Mouse (Mus musculus): Measurements from ENCODE around the gene Ighmbp2. TPM values are rescaled to one million over a fixed set of nuclear protein-coding genes. Genes with fewer than 3 reads are reported as not detected.
"Not testable (repeated sequence)": the region's sequence is repeated elsewhere in the genome, so short reads cannot be mapped to it uniquely, and the experiment has no call there.

Gene Ighmbp2
- polyA plus RNA-seq, 1 experiment from 2014 or later = 8.3 TPM

DNA sequence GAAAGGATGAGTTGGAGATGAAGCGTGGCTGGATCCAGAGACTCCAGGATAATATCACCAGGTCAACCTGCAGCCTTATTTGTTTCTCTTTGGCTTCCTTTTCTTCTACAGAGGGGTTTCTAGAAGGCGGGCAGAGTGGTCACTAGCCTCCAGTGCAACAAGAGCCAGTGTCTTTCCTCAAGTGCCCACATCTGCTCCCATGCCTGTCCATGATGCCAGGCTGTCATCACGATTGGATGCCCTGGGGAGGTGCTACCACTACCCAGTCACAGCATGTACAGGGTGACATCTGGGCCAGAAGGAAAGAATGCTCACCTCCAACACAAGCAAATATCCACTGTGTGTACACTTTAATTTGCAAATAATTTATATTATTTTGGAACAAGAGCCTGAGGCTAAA lies 22.2 kb downstream of the Ighmbp2 start:
- no peaks in the 10 kb centered on the region for H3K4me1 ChIP-seq
- ATAC-seq (ENCODE audit: insufficient read depth, low FRiP score, low read depth) = no peak
- no peak overlapping the region for H3K4me3 ChIP-seq (replicated peaks)
- no peaks in the 10 kb centered on the region for H3K27me3 ChIP-seq (replicated peaks)
- no peak overlapping the region for H3K27ac ChIP-seq
- no peaks in the 10 kb centered on the region for H3K9me3 ChIP-seq
- no peak overlapping the region for H3K4me2 ChIP-seq
- no peak overlapping the region for H3K9ac ChIP-seq
- WGBS = 93% methylated on average over 3 of the region's 3 CpGs
- peaks cover 26% of the 10 kb centered on the region; the same call in 1 of the 2 replicates for H3K36me3 ChIP-seq

DNA sequence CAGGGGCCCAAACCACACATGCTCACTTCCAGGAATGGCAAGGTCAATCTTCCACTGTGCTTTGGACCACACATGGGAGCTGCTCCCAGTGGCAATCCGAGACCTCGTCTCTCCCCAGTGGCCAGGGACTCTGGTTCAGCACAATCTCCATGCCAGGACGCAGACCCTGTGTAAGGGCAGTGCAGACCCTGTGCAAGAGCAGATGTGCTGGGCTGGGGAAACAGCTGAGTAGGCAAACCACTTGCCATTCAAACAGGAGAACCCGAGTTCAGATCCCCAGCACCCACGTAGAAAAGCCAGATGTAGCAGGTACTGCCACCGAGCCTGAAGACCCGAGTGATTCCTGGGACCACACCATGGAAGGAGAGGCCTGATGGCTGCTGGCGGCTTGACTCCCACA lies 22.8 kb downstream of the Ighmbp2 start:
- 94% methylated on average over 8 of the region's 8 CpGs for WGBS
- no peaks in the 10 kb centered on the region for H3K9me3 ChIP-seq
- ATAC-seq (ENCODE audit: insufficient read depth, low FRiP score, low read depth) = no peak

DNA sequence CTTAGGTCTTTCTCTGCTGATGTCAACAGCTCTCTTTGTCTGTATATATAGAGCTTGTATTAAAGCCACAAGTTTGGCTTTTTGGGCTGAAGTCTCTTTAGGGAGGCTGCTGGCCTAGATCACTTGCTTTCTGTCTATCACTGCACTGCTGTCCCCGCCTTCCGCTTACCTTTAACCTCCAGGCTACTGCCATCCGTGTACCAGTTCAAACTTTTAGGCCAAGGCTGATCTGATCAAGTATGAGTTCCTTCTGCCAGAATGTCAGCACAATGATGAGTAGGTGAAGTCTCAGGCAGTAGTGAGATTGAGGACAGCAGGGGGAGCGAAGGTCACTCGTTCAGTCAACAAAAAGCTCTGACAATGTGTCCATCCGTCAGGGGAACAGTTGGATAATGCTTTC lies 57.6 kb downstream of the Ighmbp2 start:
- H3K27me3 ChIP-seq (replicated peaks); H3K4me1 ChIP-seq; H3K4me3 ChIP-seq (replicated peaks); ATAC-seq (ENCODE audit: insufficient read depth, low FRiP score, low read depth); H3K27ac ChIP-seq; H3K36me3 ChIP-seq; H3K4me2 ChIP-seq; H3K9me3 ChIP-seq; H3K9ac ChIP-seq: not testable (repeated sequence)
- 77% methylated on average over 5 of the region's 6 CpGs for WGBS

More for the DNA sequence above, 22.8 kb downstream of the Ighmbp2 start:
- Histone ChIP-seq H3K4me1 (no peaks in the 10 kb centered on the region), H3K27ac (no peak overlapping the region), H3K4me2 (no peak overlapping the region), H3K4me3 (replicated peaks) (no peak overlapping the region), H3K27me3 (replicated peaks) (no peaks in the 10 kb centered on the region), H3K36me3 (peaks cover 20% of the 10 kb centered on the region; the same call in 1 of the 2 replicates), H3K9ac (no peak overlapping the region)

DNA sequence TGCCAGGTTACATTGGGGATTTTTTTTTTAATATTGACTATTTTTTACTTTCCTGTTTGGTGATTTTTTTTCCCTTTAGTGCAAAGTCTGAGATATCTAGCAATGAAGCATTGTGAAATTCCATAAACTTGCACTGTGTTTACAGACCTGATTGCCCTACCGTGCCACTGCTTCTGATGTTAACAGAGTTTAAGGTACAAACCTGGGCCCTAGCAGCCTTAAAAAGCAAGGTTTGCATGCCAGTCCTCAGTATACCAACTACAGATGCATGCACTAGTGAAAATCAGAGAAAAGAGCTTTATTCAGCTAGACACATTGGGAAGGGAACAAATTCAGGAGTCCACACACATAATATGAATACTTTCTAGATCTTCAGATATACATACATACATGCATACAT lies 67.9 kb downstream of the Ighmbp2 start:
- not testable (repeated sequence) for H3K9me3 ChIP-seq; H3K27ac ChIP-seq; H3K4me2 ChIP-seq; H3K4me3 ChIP-seq (replicated peaks); H3K9ac ChIP-seq; H3K36me3 ChIP-seq; H3K27me3 ChIP-seq (replicated peaks); H3K4me1 ChIP-seq; ATAC-seq (ENCODE audit: insufficient read depth, low FRiP score, low read depth)
- WGBS = 62% methylated on average over 1 of the region's 1 CpGs

Small RNA genes lying within 50 kb of the gene (microRNA-seq; reads per million reads assigned to microRNA genes)
- not detected for gene Mir6984

Other genes with a start within 250 kb of the Ighmbp2 start
- 124 and 126 TPM in 2 replicates for gene Mrpl21, start 116 bp downstream of the Ighmbp2 start, polyA plus RNA-seq (2015; fragmentation: Nextera tagmentation; extraction: Ambion mirVana)
- gene Cpt1a, start 39.3 kb upstream of the Ighmbp2 start, polyA plus RNA-seq (2015; fragmentation: Nextera tagmentation; extraction: Ambion mirVana) = 20.8 and 26.1 TPM in 2 replicates
- gene Tesmin, start 105.8 kb upstream of the Ighmbp2 start, polyA plus RNA-seq (2015; fragmentation: Nextera tagmentation; extraction: Ambion mirVana) = 0.39 and 0.49 TPM in 2 replicates
- gene Gal, start 131.5 kb upstream of the Ighmbp2 start, polyA plus RNA-seq (2015; fragmentation: Nextera tagmentation; extraction: Ambion mirVana) = 11.7 and 13.2 TPM in 2 replicates